Mouse (Mus musculus): ENCODE results near the gene Ltbp4. TPM values are rescaled to one million over a fixed set of nuclear protein-coding genes. Genes with fewer than 3 reads are reported as not detected.

Gene Ltbp4
- total and polyA plus RNA-seq, 3 experiments, result 0.43 to 2.6 (median 1.5) TPM

DNA sequence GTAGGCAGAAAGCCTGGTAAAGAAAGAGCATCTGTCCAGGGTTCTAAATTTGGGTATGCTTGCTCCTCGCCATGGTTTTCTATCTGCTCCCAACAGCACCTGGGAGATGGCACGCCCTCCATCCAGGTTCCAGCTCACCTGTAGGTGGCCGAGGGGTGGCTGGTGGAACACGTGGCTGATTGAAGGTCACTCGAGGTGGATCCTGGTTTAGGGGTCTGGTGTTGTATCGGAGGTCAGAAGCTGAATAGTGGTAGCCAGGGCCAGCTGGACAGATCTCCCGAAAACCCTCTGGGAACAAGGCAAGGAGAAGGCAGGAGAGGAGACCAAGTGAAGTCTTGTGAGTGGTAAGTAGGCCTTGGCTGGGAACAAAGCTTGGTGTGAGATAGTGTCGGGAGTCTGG lies 10.0 kb downstream of the Ltbp4 start:
- H3K79me2 ChIP-seq (replicated peaks; ENCODE audit: control insufficient read depth, extremely low read depth, insufficient read depth, poor library complexity, severe bottlenecking), result no peaks in the 10 kb centered on the region
- H3K36me3 ChIP-seq (replicated peaks in 1 of 2; ENCODE audit: control insufficient read depth in 1 of 2, insufficient read depth in 1 of 2, low read length in 1 of 2), result no peaks in the 10 kb centered on the region
- H3K4me1 ChIP-seq (ENCODE audit: control insufficient read depth in 1 of 2, insufficient read depth in 2 of 2), result peaks cover 4 to 30% of the 10 kb centered on the region in 2 experiments
- H3K4me3 ChIP-seq (replicated peaks in 1 of 3; ENCODE audit: low read depth in 2 of 3, low read length in 2 of 3, poor library complexity in 1 of 3), result no peak overlapping the region
- no peak overlapping the region for H3K4me2 ChIP-seq (ENCODE audit: insufficient read depth, low read depth, poor library complexity, severe bottlenecking)
- H3K27me3 ChIP-seq (replicated peaks), result peaks cover 14% of the 10 kb centered on the region
- in situ Hi-C loops (cut with MboI; ENCODE audit: low pct_ligation_motif_present, low pct_unique_long_range_greater_than_20kb, low sequenced_read_pairs), result no loop called here
- DNase-seq (ENCODE audit: extremely low read depth), result no peak
- no peak overlapping the region for H3K27ac ChIP-seq (ENCODE audit: insufficient read depth, low read depth)
- H3K9me3 ChIP-seq (replicated peaks; ENCODE audit: low read length), result no peaks in the 10 kb centered on the region
- dilution Hi-C loops (cut with MboI; ENCODE audit: extremely low pct_ligation_motif_present, extremely low pct_unique_long_range_greater_than_20kb, low sequenced_read_pairs), result no loop called here
- H3K9ac ChIP-seq (ENCODE audit: insufficient read depth, low read depth), result no peak overlapping the region
- TF ChIP-seq IRF4 (IDR thresholded peaks at IDR 0.05; ENCODE audit: low read depth, low read length) (no peak), NELFE (IDR thresholded peaks at IDR 0.05; ENCODE audit: low read depth, low read length) (no peak), MAFK (IDR thresholded peaks at IDR 0.05; ENCODE audit: insufficient replicate concordance, low read length) (no peak), JUN (IDR thresholded peaks at IDR 0.05; ENCODE audit: insufficient read depth, low read depth, low read length) (no peak), SIN3A (IDR thresholded peaks at IDR 0.05; ENCODE audit: low read length) (no peak), MXI1 (IDR thresholded peaks at IDR 0.05; ENCODE audit: low read depth, low read length) (no peak), ZKSCAN1 (IDR thresholded peaks at IDR 0.05; ENCODE audit: borderline replicate concordance, low read depth, low read length) (no peak), ETS1 (conservative IDR thresholded peaks at IDR 0.05; ENCODE audit: low read depth, low read length) (no peak), SMC3 (IDR thresholded peaks at IDR 0.05; ENCODE audit: low read depth, low read length) (no peak), HCFC1 (IDR thresholded peaks at IDR 0.05; ENCODE audit: low read depth, low read length) (no peak), CTCF (conservative IDR thresholded peaks at IDR 0.05 in 1 of 2, IDR thresholded peaks at IDR 0.05 in 1 of 2; ENCODE audit: low read depth in 2 of 2, low read length in 2 of 2) (no peak), TCF12 (IDR thresholded peaks at IDR 0.05; ENCODE audit: low read depth, low read length) (no peak), POLR2AphosphoS2 (IDR thresholded peaks at IDR 0.05; ENCODE audit: low read depth, low read length) (no peak)

DNA sequence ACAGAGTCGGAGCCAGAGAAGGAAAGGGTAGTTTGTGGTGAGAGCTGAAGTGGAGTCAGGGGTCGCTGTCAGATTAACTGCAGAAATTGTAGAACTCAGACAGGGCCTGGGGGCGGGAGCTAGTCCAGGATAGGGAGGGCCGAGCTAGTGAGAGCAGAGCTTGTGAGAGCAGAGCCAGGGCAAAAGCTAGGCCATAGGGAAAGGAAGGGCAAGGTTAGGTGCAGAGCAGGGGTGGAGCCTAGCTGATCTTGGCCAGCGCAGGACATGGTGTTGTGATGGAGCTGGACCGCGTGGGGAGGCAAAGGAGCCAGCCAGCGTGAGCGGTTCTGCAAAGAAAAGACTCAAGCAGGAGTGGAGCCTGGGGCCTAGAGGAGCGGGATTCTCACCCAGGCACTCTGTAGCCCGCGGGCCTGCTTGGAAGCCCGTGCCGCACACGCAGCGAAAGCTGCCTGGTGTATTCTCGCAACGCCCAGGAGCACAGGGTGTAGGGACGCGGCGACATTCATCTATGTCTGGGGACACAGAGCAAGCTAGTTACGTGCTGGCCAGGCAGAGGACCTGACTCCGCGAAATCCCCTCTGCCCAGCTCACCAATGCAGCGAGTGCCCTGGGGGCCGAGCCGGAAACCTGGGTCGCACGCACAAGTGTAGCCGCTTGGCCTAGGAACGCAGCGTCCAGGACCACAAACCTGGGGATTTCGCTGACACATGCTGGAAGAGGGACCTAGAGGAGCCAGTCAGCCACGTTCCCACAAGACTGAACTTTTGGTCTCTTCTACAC lies 11.2 kb downstream of the Ltbp4 start:
- Histone ChIP-seq H3K27me3 (replicated peaks) (peaks cover 14% of the 10 kb centered on the region), H3K4me3 (replicated peaks in 1 of 3; ENCODE audit: low read depth in 2 of 3, low read length in 2 of 3, poor library complexity in 1 of 3) (no peak overlapping the region), H3K79me2 (replicated peaks; ENCODE audit: control insufficient read depth, extremely low read depth, insufficient read depth, poor library complexity, severe bottlenecking) (no peaks in the 10 kb centered on the region), H3K27ac (ENCODE audit: insufficient read depth, low read depth) (no peak overlapping the region), H3K36me3 (replicated peaks in 1 of 2; ENCODE audit: control insufficient read depth in 1 of 2, insufficient read depth in 1 of 2, low read length in 1 of 2) (no peaks in the 10 kb centered on the region), H3K4me2 (ENCODE audit: insufficient read depth, low read depth, poor library complexity, severe bottlenecking) (no peak overlapping the region), H3K9ac (ENCODE audit: insufficient read depth, low read depth) (no peak overlapping the region), H3K4me1 (ENCODE audit: control insufficient read depth in 1 of 2, insufficient read depth in 2 of 2) (peaks cover 4 to 20% of the 10 kb centered on the region in 2 experiments), H3K9me3 (replicated peaks; ENCODE audit: low read length) (no peaks in the 10 kb centered on the region)
- no peak for TF ChIP-seq CTCF (conservative IDR thresholded peaks at IDR 0.05 in 1 of 2, IDR thresholded peaks at IDR 0.05 in 1 of 2; ENCODE audit: low read depth in 2 of 2, low read length in 2 of 2)
- no peak for TF ChIP-seq E2F4 (IDR thresholded peaks at IDR 0.05; ENCODE audit: insufficient replicate concordance, low read depth, low read length)
- TF ChIP-seq NRF1 (IDR thresholded peaks at IDR 0.05; ENCODE audit: low read depth, low read length), result no peak
- no peak for TF ChIP-seq ZKSCAN1 (IDR thresholded peaks at IDR 0.05; ENCODE audit: borderline replicate concordance, low read depth, low read length)
- no peak for TF ChIP-seq MEF2A (IDR thresholded peaks at IDR 0.05; ENCODE audit: borderline replicate concordance, low read depth, low read length)
- no peak for TF ChIP-seq MYC (IDR thresholded peaks at IDR 0.05; ENCODE audit: low read depth, low read length)
- TF ChIP-seq IRF4 (IDR thresholded peaks at IDR 0.05; ENCODE audit: low read depth, low read length), result no peak
- no peak for TF ChIP-seq BHLHE40 (IDR thresholded peaks at IDR 0.05; ENCODE audit: low read depth, low read length)
- dilution Hi-C loops (cut with MboI; ENCODE audit: extremely low pct_ligation_motif_present, extremely low pct_unique_long_range_greater_than_20kb, low sequenced_read_pairs) (no loop called here), in situ Hi-C loops (cut with MboI; ENCODE audit: low pct_ligation_motif_present, low pct_unique_long_range_greater_than_20kb, low sequenced_read_pairs) (no loop called here)
- no peak for DNase-seq (ENCODE audit: extremely low read depth)
